In genomic region chrX:153832606-153833005, GRCm38 (mm10) we compare ENCODE assay signal across 8 mouse cellular contexts. TPM values are rescaled to one million over a fixed set of nuclear protein-coding genes. Genes with fewer than 3 reads are reported as not detected.
DNase-seq lines count a peak whose midpoint lies in the region; ATAC-seq and TF ChIP-seq lines count a peak whose summit lies in the region.

No protein-coding gene starts in this region.

- peak overlapping the region; percentile 71 for H3K4me3 ChIP-seq in gastrocnemius, adult 2 months
- peak overlapping the region; percentile 88 for H3K4me3 ChIP-seq in megakaryocyte, embryonic 14.5 days (replicated peaks)
- peak overlapping the region; percentile 56 for H3K4me3 ChIP-seq in hindbrain, embryonic 16.5 days (ENCODE audit: low read length)
- peak overlapping the region; percentile 47 for H3K4me3 ChIP-seq in midbrain, embryonic 14.5 days (replicated peaks; ENCODE audit: low read depth, low read length)

- no peak for DNase-seq in gastrocnemius, adult 2 months
- DNase-seq in gastrocnemius, postnatal 4 days (ENCODE audit: low spot score in 2 of 2) = no peak
- DNase-seq in midbrain, embryonic 14.5 days = no peak
- no peak for DNase-seq in spleen, adult 18-20 months
- no peak for DNase-seq in gastrocnemius, postnatal 36 days

- no peak for TF ChIP-seq CTCF in gastrocnemius, adult 2 months (IDR thresholded peaks at IDR 0.05)

- H3K9me3 ChIP-seq in megakaryocyte, embryonic 14.5 days = no peaks in the 10 kb centered on the region
- H3K9me3 ChIP-seq in hindbrain, embryonic 16.5 days (ENCODE audit: control insufficient read depth, low read length) = no peaks in the 10 kb centered on the region
- no peaks in the 10 kb centered on the region for H3K9me3 ChIP-seq in midbrain, embryonic 14.5 days (ENCODE audit: control insufficient read depth, low read length)

- no peak overlapping the region for H3K27ac ChIP-seq in gastrocnemius, adult 2 months
- H3K27ac ChIP-seq in hindbrain, embryonic 16.5 days (ENCODE audit: low read depth, low read length) = peak overlapping the region; percentile 77
- peak overlapping the region; percentile 70 for H3K27ac ChIP-seq in midbrain, embryonic 14.5 days (replicated peaks; ENCODE audit: low read depth, low read length)

- peaks cover 9% of the 10 kb centered on the region; the same call in 1 of the 2 replicates for H3K4me1 ChIP-seq in megakaryocyte, embryonic 14.5 days
- no peaks in the 10 kb centered on the region for H3K4me1 ChIP-seq in hindbrain, embryonic 16.5 days (ENCODE audit: control insufficient read depth, insufficient read depth, low read depth, low read length)
- no peaks in the 10 kb centered on the region for H3K4me1 ChIP-seq in midbrain, embryonic 14.5 days (ENCODE audit: control insufficient read depth, insufficient read depth, low read length)

- H3K9ac ChIP-seq in hindbrain, embryonic 16.5 days (ENCODE audit: low read depth, low read length) = peak overlapping the region; percentile 62
- peak overlapping the region; percentile 49 for H3K9ac ChIP-seq in midbrain, embryonic 14.5 days (replicated peaks; ENCODE audit: low read length)

- H3K27me3 ChIP-seq in megakaryocyte, embryonic 14.5 days (replicated peaks) = peaks cover 17% of the 10 kb centered on the region
- no peaks in the 10 kb centered on the region for H3K27me3 ChIP-seq in hindbrain, embryonic 16.5 days (replicated peaks; ENCODE audit: control insufficient read depth, insufficient read depth, low read length)
- no peaks in the 10 kb centered on the region for H3K27me3 ChIP-seq in midbrain, embryonic 14.5 days (ENCODE audit: control insufficient read depth, insufficient read depth, low read length)

- peak overlapping the region; percentile 56 for H3K4me2 ChIP-seq in hindbrain, embryonic 16.5 days (ENCODE audit: low read length)
- peak overlapping the region; percentile 54 for H3K4me2 ChIP-seq in midbrain, embryonic 14.5 days (ENCODE audit: low read length)

- WGBS in hindbrain, embryonic 16.5 days = 19% methylated on average over 14 of the region's 14 CpGs
- 21% methylated on average over 14 of the region's 14 CpGs for WGBS in midbrain, embryonic 14.5 days

- no peak for ATAC-seq in megakaryocyte, adult 5-6 weeks (ENCODE audit: poor library complexity, severe bottlenecking)
- peak; percentile 67 for ATAC-seq in hindbrain, embryonic 16.5 days
- peak; percentile 17; the same call in 1 of the 2 replicates for ATAC-seq in midbrain, embryonic 14.5 days (ENCODE audit: low FRiP score, low TSS enrichment)

- H3K36me3 ChIP-seq in megakaryocyte, embryonic 14.5 days (replicated peaks; ENCODE audit: low read length) = no peaks in the 10 kb centered on the region
- H3K36me3 ChIP-seq in hindbrain, embryonic 16.5 days (ENCODE audit: control insufficient read depth, insufficient read depth, low read length) = no peaks in the 10 kb centered on the region
- no peaks in the 10 kb centered on the region for H3K36me3 ChIP-seq in midbrain, embryonic 14.5 days (ENCODE audit: control insufficient read depth, insufficient read depth, low read length)

- intact Hi-C loops in gastrocnemius, adult 2 months (cut with DNase I) = no loop called here
- intact Hi-C loops in gastrocnemius, postnatal 36 days (cut with DNase I) = no loop called here

RNA-seq across cellular contexts. Expression of gene Spin2c, which starts 0.6 kb away (rescaled TPM):
- total RNA-seq in gastrocnemius, adult 2 months (2021) = not detected
- 1 to 10 TPM; 1.0 to 1.5 TPM for total RNA-seq in gastrocnemius, postnatal 4 days (2021)
- polyA plus RNA-seq in megakaryocyte, embryonic 14.5 days (2012; ENCODE audit: insufficient read depth, low replicate concordance) = not detected in 2 replicates
- total RNA-seq in megakaryocyte, adult 5-6 weeks (2015) = 0.64 TPM in 1 of 2 replicates, not detected in the other
- 0.77 TPM in 1 of 2 replicates, not detected in the other for total RNA-seq in megakaryocyte, adult 5-6 weeks (2017)
- polyA plus RNA-seq in hindbrain, embryonic 16.5 days (2015; fragmentation: Nextera tagmentation; extraction: Ambion mirVana) = 26.9 and 33.6 TPM in 2 replicates
- 29.5 and 30.8 TPM in 2 replicates for polyA plus RNA-seq in midbrain, embryonic 14.5 days (2014; fragmentation: Nextera tagmentation; extraction: Ambion mirVana)
- total RNA-seq in gastrocnemius, postnatal 36 days (2021) = not detected
